Mouse (Mus musculus): ENCODE measurements around the gene Gm10486. TPM values are rescaled to one million over a fixed set of nuclear protein-coding genes. Genes with fewer than 3 reads are reported as not detected.

The Gm10486 gene
- not detected for total RNA-seq (2023)

DNA sequence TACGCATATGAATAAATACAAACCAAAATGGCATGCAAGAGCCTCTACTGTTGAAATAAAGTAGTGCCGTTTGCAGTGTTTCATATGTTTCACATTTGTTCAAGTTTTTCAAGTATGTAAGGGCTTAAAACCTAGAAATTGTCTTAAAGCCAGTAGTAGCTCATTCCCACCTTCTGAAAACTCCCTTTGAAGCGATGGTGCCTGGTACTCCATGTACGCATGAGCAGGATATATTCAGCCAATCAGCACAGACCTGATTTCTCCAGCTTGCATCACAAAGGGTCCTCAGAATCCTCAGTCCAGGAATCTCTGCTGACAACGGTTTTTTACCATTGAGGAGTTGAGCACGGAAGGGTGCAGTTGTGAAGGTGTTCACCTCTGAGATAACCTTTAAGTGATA lies at the start of gene Gm10486:
Gene Gm10486 (plus strand): TSS at position 301 of the 400 bp plus-strand sequence.

